Mouse (Mus musculus) liver, adult 2 months (tissue): ENCODE measurements around the gene Gm20604.

Source experiments
- CTCF ChIP-seq: fragments of 200-500 bp; IDR thresholded peaks from 2 replicates; pipeline ENCODE4 v1.5.1; 2011; ENCODE audit warnings: low read depth, low read length, control low read depth
- POLR2A ChIP-seq: fragments of 200-500 bp; IDR thresholded peaks from 2 replicates; pipeline ENCODE4 v1.6.1; 2011; ENCODE audit warnings: low read length, control low read depth; ENCODE audit not compliant: insufficient read depth; ENCODE audit errors: extremely low read depth

- peak; percentile 41; the same call in 1 of the 2 replicates for TF ChIP-seq POLR2A
- no peak for TF ChIP-seq CTCF
Observed at GRCm38 (mm10) chr12:102743589-102744574, 14.6 kb downstream of the Gm20604 start, which contains the start of the genes Moap1 and Tmem251.
